Mouse (Mus musculus) liver, embryonic 12.5 days (tissue): Measurements from ENCODE around the gene Tomt. TPM values are rescaled to one million over a fixed set of nuclear protein-coding genes. Genes with fewer than 3 reads are reported as not detected.

Source experiments
- ATAC-seq: fragments of 200-750 bp; cut with Nextera tagmentation; 2 replicates; pipeline ENCODE4 v1.8.0; 2017; ENCODE audit warnings: moderate number of reproducible peaks, mild to moderate bottlenecking, moderate library complexity
- H3K27ac ChIP-seq: fragments of 300-500 bp; sonication (generic); 2 replicates; pipeline ENCODE4 v1.5.1; 2016; ENCODE audit warnings: mild to moderate bottlenecking
- H3K27me3 ChIP-seq: fragments of 300-500 bp; sonication (generic); replicated peaks from 2 replicates; pipeline ENCODE4 v1.6.1; 2016; ENCODE audit warnings: mild to moderate bottlenecking, moderate library complexity
- H3K36me3 ChIP-seq: fragments of 300-500 bp; sonication (generic); 2 replicates; pipeline ENCODE4 v1.6.1; 2016; ENCODE audit warnings: mild to moderate bottlenecking, moderate library complexity
- H3K4me1 ChIP-seq: fragments of 300-500 bp; sonication (generic); 2 replicates; pipeline ENCODE4 v1.6.1; 2016
- H3K4me2 ChIP-seq: fragments of 300-500 bp; sonication (generic); 2 replicates; pipeline ENCODE4 v1.6.1; 2016; ENCODE audit warnings: mild to moderate bottlenecking, moderate library complexity
- H3K4me3 ChIP-seq: fragments of 300-500 bp; sonication (generic); 2 replicates; pipeline ENCODE4 v1.5.1; 2016; ENCODE audit warnings: mild to moderate bottlenecking, moderate library complexity
- H3K9ac ChIP-seq: fragments of 300-500 bp; sonication (generic); 2 replicates; pipeline ENCODE4 v1.6.1; 2016; ENCODE audit warnings: mild to moderate bottlenecking, moderate library complexity
- H3K9me3 ChIP-seq: fragments of 300-500 bp; sonication (generic); replicated peaks from 2 replicates; pipeline ENCODE4 v1.6.1; 2016; ENCODE audit warnings: mild to moderate bottlenecking, moderate library complexity
- WGBS: fragments of 180-500 bp; shearing (Covaris S2); methylation state at CpG from one replicate; pipeline ENCODE4 v1.1.7; 2016; ENCODE audit not compliant: insufficient replicate concordance; 5-methylcytosine and 5-hydroxymethylcytosine counted together
- polyA plus RNA-seq: library from polyadenylated mRNA; unstranded; fragments of >200 nt; fragmentation: Nextera tagmentation; extraction: Ambion mirVana; gene quantifications from 2 replicates; pipeline ENCODE4 v1.2.1, GENCODE M21; 2016

Gene Tomt
- polyA plus RNA-seq, 1 experiment from 2014 or later: 0.30 TPM

DNA sequence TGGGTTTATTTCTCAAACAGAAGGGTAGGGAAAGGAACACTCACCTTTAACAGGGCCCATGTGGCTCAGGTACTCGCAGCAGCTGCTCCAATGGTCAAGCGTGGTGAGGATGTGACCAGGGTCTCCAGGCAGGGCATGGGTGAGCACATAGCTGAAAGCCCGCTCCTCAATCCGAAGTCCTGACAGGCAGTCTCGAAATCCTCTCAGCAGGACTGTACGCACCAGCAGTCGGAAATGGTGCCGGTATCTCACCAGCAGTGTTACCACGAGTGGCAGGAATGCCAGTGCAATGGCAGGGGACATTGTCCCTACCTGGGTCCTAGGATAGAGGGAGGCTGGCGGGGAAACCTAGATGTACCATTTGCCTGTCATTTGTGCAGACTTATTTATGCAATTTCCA, 4.2 kb downstream of the Tomt start:
- no peak overlapping the region for H3K9ac ChIP-seq
- WGBS: 84% methylated on average over 10 of the region's 10 CpGs
- H3K4me2 ChIP-seq: no peak overlapping the region
- no peaks in the 10 kb centered on the region for H3K27me3 ChIP-seq
- H3K4me1 ChIP-seq: peaks cover 25% of the 10 kb centered on the region
- H3K9me3 ChIP-seq: no peaks in the 10 kb centered on the region
- H3K36me3 ChIP-seq: peaks cover 49% of the 10 kb centered on the region
- no peak overlapping the region for H3K27ac ChIP-seq
- H3K4me3 ChIP-seq: no peak overlapping the region
- ATAC-seq: no peak

DNA sequence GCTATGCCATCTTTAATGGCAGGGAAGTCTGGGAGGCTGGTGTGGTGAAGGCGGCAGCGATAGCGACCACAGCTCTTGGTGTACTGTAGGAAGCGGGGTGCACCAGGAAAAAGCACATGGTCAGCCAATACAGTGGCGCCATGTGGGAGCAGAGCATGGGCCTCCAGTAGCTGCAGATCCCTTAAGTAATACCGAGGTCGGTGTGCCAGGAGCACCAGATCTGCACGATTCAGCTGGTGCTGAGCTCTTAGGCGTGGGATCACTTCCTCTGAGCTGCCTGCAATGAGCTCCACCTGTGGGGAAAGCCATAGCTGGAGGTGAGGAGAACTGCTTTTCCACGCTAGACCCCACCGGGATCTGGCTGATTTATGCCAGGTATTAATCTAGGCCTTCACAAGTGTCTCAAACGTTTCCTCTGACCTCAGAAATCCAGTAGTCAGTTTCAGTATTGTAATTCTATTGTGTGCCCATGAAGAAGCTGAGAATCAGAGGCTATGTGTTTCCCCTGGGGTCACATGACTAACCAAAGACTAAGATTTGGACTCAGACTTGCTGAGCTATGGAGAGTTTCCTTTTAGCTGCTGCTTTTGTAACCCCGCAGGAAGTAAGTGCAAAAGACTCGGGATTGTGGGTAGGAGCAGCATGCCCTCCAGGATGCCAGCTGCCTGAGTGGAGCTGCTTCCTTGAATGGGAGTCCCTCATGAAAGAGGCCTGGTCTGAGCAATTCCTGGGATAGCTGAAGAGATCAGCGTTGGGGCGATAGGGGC, 5.6 kb downstream of the Tomt start:
- no peak for ATAC-seq
- no peaks in the 10 kb centered on the region for H3K9me3 ChIP-seq

DNA sequence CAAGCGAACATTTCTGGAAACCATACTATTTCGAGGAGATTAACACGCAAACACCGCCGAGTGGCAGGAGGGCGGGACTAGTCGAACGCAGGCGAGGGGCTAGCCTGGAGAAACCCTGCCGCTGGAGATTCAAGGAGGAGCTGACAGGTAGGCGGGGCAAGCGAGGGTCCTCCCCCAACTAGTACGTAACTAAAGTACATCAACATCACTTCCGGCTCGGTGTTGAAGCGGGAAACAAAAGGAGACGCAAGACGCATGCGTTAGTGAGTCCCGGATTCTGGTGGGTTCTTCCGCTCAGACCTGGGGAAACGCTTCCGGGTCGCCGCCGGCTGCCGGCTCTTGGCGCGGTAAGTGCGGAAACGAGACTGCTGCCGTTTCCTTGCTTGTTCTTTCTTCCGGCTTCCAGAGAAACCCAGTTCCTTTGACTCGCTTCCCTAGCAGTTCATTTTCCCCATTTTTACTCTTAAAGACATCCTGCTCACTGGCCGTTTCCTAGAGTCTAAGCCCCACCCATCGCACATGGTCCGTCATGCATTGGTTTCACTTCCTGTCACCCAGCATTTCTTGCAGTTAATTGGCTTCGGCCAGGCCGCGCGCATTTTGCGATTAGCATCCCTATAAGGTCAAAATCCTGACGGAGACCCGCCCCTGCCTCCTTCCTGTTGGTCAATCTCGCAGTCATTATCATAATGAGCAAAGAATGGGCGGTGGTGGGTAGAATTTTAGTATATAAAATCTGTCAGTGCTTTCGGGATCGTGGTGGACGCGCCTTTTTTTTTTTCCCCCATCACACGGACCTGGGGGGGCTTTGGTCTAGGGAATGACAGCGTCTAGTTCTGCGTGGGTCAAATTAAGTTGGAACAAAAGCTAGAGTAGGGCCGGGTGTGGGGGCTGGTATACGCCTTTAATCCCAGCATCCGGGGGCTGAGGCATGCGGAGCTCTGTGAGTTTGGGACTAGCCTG, 9.8 kb downstream of the Tomt start:
- under 1% methylated on average over 57 of the region's 57 CpGs for WGBS
- peak overlapping the region; percentile 80 for H3K9ac ChIP-seq

More for the DNA sequence above, 5.6 kb downstream of the Tomt start:
- Histone ChIP-seq H3K27ac (no peak overlapping the region; the same call in 1 of the 2 replicates), H3K9ac (no peak overlapping the region), H3K36me3 (peaks cover 49% of the 10 kb centered on the region), H3K4me1 (peaks cover 22% of the 10 kb centered on the region), H3K4me2 (no peak overlapping the region), H3K27me3 (no peaks in the 10 kb centered on the region), H3K4me3 (no peak overlapping the region)
- 87% methylated on average over 16 of the region's 16 CpGs for WGBS

DNA sequence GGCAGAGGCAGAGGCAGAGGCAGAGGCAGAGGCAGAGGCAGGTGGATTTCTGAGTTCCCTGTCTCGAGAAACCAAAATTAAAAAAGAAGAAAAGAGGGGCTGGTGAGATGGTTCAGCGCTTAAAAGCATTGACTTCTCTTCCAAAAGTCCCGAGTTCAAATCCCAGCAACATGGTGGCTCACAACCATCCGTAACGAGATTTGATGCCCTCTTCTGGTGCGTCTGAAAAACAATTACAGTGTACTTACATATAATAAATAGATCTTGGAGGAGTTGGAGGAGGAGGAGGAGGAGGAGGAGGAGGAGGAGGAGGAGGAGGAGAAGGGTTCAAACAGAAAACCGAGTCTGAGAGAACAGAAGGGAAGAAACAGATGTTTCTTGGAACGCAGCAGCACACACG, 10.5 kb downstream of the Tomt start:
- WGBS: 33% methylated on average over 9 of the region's 9 CpGs
- peak; percentile 0; the same call in 1 of the 2 replicates for ATAC-seq

More for the DNA sequence above, 9.8 kb downstream of the Tomt start:
- Histone ChIP-seq H3K9me3 (no peaks in the 10 kb centered on the region), H3K27me3 (no peaks in the 10 kb centered on the region), H3K36me3 (peaks cover 35% of the 10 kb centered on the region), H3K4me1 (peaks cover 26% of the 10 kb centered on the region), H3K4me2 (peak overlapping the region; percentile 87), H3K27ac (peak overlapping the region; percentile 89), H3K4me3 (peak overlapping the region; percentile 71)
- ATAC-seq: peak; percentile 98

DNA sequence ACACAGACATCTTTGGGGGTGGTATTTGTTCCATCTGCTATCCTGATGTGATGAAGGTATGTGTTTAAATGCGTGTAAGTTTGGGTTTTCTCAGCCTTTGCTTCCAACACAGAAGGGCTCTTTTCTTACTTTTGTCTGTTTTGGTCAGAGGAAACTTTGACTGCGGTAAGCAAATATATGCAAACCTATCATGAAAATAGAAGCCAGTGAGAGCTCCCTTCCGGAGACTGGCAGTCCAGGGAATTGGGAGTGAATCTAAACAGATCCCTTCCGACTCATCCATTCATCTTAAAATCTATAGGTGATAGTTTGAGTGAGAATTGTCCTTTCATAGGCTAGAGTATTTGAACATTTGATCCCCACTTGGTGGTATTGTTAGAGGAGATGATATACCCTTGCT, 17.7 kb downstream of the Tomt start:
- no peak for ATAC-seq
- H3K27me3 ChIP-seq: no peaks in the 10 kb centered on the region; the same call in 1 of the 2 replicates
- no peaks in the 10 kb centered on the region for H3K4me1 ChIP-seq
- H3K4me3 ChIP-seq: no peak overlapping the region
- H3K4me2 ChIP-seq: no peak overlapping the region
- H3K9me3 ChIP-seq: no peaks in the 10 kb centered on the region
- whole genome bisulfite sequencing: 75% methylated on average over 4 of the region's 4 CpGs
- H3K27ac ChIP-seq: no peak overlapping the region
- H3K36me3 ChIP-seq: no peaks in the 10 kb centered on the region
- no peak overlapping the region for H3K9ac ChIP-seq

More for the DNA sequence above, 10.5 kb downstream of the Tomt start:
- Histone ChIP-seq H3K4me1 (peaks cover 26% of the 10 kb centered on the region), H3K27ac (peak overlapping the region; percentile 81), H3K4me2 (peak overlapping the region; percentile 87), H3K9ac (peak overlapping the region; percentile 69), H3K9me3 (no peaks in the 10 kb centered on the region), H3K4me3 (peak overlapping the region; percentile 71), H3K36me3 (peaks cover 28% of the 10 kb centered on the region), H3K27me3 (no peaks in the 10 kb centered on the region)

DNA sequence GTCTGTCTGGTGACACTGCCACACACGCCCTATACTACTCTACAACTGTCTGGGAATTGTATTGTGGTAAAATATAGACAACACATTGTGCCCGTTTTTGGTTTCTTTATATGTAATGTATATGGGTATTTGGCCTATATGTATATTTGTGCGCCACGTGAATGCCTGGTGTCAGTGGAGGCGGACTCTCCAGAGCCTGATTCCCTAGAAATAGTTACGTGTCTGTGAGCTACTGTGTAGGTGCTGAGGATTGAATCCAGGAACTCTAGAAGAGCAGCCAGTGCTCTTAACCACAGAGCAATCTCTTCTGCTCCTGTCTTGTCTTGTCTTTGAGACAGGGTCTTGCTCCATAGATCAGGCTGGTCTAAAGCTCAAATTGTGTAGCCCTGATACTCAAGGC, 19.9 kb downstream of the Tomt start:
- H3K4me1 ChIP-seq: no peaks in the 10 kb centered on the region
- WGBS: 78% methylated on average over 6 of the region's 6 CpGs
- no peak overlapping the region for H3K4me3 ChIP-seq
- H3K27me3 ChIP-seq: no peaks in the 10 kb centered on the region; the same call in 1 of the 2 replicates
- H3K9me3 ChIP-seq: no peaks in the 10 kb centered on the region
- ATAC-seq: no peak
- no peaks in the 10 kb centered on the region for H3K36me3 ChIP-seq
- H3K27ac ChIP-seq: no peak overlapping the region
- no peak overlapping the region for H3K9ac ChIP-seq
- no peak overlapping the region for H3K4me2 ChIP-seq

DNA sequence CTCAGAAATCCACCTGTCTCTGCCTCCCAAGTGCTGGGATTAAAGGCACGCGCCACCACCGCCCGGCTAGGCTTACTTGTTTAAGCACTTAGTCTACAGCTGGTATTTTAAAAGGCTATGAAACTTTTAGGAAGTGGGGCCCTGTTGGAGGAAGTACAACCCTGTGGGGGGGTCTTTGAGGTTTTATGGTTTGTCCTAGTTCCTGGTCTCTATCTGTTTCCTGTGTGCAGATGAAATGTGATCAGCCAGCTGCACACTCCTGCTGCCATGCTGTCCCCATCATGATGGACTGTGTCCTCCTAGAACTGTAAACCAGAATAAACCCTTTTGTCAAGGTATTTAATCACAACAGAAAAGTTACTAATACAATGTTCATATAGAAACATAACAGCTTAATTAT, 22.0 kb downstream of the Tomt start:
- WGBS: 80% methylated on average over 4 of the region's 4 CpGs
- ATAC-seq: no peak
- no peaks in the 10 kb centered on the region for H3K4me1 ChIP-seq

DNA sequence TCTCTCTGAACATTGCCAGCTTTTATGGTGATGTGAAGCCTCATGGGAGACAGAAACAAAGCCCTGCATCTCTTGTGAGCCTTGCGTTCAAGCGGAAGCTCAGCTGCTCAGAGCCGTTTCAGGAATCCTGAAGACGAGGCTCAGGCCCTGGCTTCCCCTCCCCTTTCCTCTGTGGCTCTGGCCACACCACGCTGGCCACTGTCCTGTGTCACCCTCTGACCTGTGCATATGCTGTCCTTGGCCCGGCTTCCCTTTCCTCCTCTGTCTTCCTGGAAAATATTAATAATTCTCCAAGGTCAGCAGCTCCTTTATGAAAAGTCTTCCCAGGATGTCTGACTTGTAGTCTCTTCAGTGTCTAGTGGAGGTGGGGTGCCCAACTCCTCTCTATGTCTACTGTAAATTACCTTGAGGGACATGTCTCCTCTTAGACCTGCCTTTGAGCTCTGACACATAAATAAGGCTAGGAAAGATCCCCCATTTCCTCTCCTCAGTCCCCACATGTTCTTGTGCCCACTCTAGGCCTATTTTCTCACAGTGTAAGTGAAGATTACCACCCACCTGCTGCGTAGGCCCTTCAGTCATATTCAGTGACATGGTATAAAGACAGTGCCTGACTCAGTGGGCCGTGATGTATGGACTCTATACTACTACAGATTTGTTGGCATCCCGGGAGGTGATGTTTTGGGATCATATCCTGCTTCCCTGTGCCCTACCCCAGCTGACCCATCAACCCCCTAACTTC, 23.6 kb downstream of the Tomt start:
- H3K36me3 ChIP-seq: no peaks in the 10 kb centered on the region
- H3K27me3 ChIP-seq: no peaks in the 10 kb centered on the region; the same call in 1 of the 2 replicates
- H3K4me2 ChIP-seq: no peak overlapping the region
- H3K4me1 ChIP-seq: no peaks in the 10 kb centered on the region
- H3K9me3 ChIP-seq: no peaks in the 10 kb centered on the region
- no peak overlapping the region for H3K27ac ChIP-seq
- whole genome bisulfite sequencing: 50% methylated on average over 9 of the region's 9 CpGs
- ATAC-seq: no peak
- no peak overlapping the region for H3K4me3 ChIP-seq
- no peak overlapping the region for H3K9ac ChIP-seq

More for the DNA sequence above, 22.0 kb downstream of the Tomt start:
- Histone ChIP-seq H3K36me3 (no peaks in the 10 kb centered on the region), H3K4me3 (no peak overlapping the region), H3K27me3 (no peaks in the 10 kb centered on the region; the same call in 1 of the 2 replicates), H3K27ac (no peak overlapping the region), H3K9ac (no peak overlapping the region), H3K9me3 (no peaks in the 10 kb centered on the region), H3K4me2 (no peak overlapping the region)

DNA sequence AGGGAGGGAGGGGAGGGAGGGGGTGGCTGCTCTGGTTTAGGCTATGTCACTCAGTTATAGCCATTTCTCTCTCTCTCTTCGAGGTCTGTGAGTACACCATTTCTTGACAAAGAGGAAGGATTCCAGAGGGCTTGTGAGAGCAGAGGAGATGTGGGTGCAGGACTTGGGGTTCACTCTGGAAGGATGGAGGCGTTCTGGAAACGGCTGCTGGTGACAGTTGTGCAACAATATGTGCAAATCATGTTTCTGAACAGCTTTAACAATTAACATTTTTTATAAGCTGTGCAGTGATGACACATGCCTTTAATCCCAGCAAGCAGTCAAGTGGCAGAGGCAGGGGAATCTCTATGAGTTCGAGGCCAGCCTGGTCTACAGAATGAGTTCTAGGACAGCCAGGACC, 25.3 kb downstream of the Tomt start:
- no peaks in the 10 kb centered on the region for H3K9me3 ChIP-seq
- no peak for ATAC-seq
- no peaks in the 10 kb centered on the region for H3K36me3 ChIP-seq
- H3K4me3 ChIP-seq: no peak overlapping the region
- no peaks in the 10 kb centered on the region for H3K4me1 ChIP-seq
- H3K4me2 ChIP-seq: no peak overlapping the region
- 54% methylated on average over 4 of the region's 4 CpGs for WGBS
- H3K27ac ChIP-seq: no peak overlapping the region
- no peaks in the 10 kb centered on the region; the same call in 1 of the 2 replicates for H3K27me3 ChIP-seq
- H3K9ac ChIP-seq: no peak overlapping the region

DNA sequence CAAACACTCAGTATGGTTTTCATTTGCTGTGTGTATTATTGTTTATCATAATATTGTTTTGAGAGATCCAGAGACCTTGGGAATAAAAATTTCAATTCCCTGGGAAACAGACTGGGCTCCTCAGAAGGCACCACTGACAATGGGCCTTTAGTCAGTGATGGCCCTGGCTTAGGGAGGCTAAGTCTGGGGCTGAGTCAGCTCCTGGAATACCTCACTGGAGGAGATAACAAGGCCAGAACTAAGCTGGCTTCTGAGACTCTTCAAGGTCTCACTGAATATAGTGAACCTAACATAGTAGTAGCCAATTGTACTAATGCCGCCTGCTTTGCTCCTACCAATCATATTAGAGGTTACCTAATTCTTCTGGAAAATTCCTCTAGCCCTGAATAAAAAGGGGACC, 30.2 kb downstream of the Tomt start:
- no peak overlapping the region for H3K4me3 ChIP-seq
- ATAC-seq: no peak

DNA sequence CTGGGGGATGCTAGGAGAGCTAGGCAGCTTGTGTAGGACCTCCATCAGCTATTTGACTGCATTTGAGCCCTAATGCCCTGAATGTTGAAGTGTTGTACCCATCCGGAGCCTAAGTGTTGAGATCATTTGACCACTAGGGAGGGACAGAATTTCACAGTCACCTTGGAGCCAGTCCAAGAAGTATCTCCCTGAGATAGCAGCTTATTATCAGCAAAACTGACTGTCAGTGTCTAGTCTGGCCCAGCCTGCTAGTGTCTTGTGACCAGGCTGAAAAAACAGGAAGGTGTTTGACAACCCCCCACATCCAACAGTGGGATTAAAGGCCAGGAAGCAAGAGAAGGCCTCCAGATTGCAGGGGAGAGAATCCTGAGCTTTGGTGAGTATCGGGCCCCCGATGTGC, 34.9 kb downstream of the Tomt start:
- no peak overlapping the region for H3K9ac ChIP-seq
- no peaks in the 10 kb centered on the region for H3K4me1 ChIP-seq
- H3K27ac ChIP-seq: no peak overlapping the region
- no peak for ATAC-seq
- H3K4me3 ChIP-seq: no peak overlapping the region
- no peak overlapping the region for H3K4me2 ChIP-seq
- no peaks in the 10 kb centered on the region for H3K9me3 ChIP-seq
- WGBS: 56% methylated on average over 3 of the region's 3 CpGs
- no peaks in the 10 kb centered on the region for H3K36me3 ChIP-seq
- 0 out of 2 replicates have a peak, but pooled peaks cover 4% of the 10 kb centered on the region for H3K27me3 ChIP-seq

More for the DNA sequence above, 30.2 kb downstream of the Tomt start:
- Histone ChIP-seq H3K36me3 (no peaks in the 10 kb centered on the region), H3K27me3 (0 out of 2 replicates have a peak, but pooled peaks cover under 1% of the 10 kb centered on the region), H3K27ac (no peak overlapping the region), H3K4me2 (no peak overlapping the region), H3K9ac (no peak overlapping the region), H3K4me1 (no peaks in the 10 kb centered on the region), H3K9me3 (no peaks in the 10 kb centered on the region)
- 86% methylated on average over 1 of the region's 1 CpGs for WGBS
